Mouse (Mus musculus): ENCODE data around the gene Tsc1. TPM values are rescaled to one million over a fixed set of nuclear protein-coding genes. Genes with fewer than 3 reads are reported as not detected.
A peak's percentile ranks its signal among the peaks of the same experiment; 100 is the strongest.

Gene Tsc1
- total and polyA plus RNA-seq, 2 experiments from 2014 or later = 20.0 to 42.3 TPM

DNA sequence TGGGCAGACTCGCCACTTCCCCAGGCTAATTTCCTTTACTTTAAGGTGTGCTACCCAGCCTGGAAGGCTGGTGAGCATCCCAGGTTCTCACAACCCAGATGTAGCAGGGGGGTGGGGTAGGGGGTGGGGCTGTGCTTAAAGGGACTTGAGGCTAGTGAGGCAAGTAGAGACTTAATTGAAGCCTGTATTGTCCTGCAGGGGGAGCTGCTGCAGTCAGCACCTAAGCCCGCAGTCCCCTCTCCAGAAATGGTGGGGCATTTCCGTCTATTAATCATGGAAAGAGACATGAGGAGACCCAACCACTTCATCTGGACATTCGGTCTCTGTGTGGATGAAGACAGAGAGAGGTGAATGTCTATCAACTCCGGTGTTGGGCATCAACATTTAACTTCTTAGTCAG, 24.7 kb upstream of the Tsc1 start:
- no peaks in the 10 kb centered on the region for H3K4me1 ChIP-seq (ENCODE audit: insufficient read depth, low read length)
- H3K9me3 ChIP-seq (ENCODE audit: low read length) = no peaks in the 10 kb centered on the region
- ATAC-seq = no peak
- H3K4me3 ChIP-seq (ENCODE audit: low read length) = no peak overlapping the region
- H3K36me3 ChIP-seq (ENCODE audit: insufficient read depth, low read length) = no peaks in the 10 kb centered on the region
- H3K4me2 ChIP-seq (ENCODE audit: low read depth, low read length) = no peak overlapping the region
- 33% methylated on average over 5 of the region's 5 CpGs for WGBS
- peaks cover 8% of the 10 kb centered on the region for H3K27me3 ChIP-seq (ENCODE audit: insufficient read depth, low read length)
- TF ChIP-seq CTCF (IDR thresholded peaks at IDR 0.05; ENCODE audit: low read depth) = peak; percentile 37
- no peak overlapping the region for H3K9ac ChIP-seq (replicated peaks; ENCODE audit: low read length)
- no peak overlapping the region for H3K27ac ChIP-seq
- no peak for DNase-seq (ENCODE audit: low spot score)

DNA sequence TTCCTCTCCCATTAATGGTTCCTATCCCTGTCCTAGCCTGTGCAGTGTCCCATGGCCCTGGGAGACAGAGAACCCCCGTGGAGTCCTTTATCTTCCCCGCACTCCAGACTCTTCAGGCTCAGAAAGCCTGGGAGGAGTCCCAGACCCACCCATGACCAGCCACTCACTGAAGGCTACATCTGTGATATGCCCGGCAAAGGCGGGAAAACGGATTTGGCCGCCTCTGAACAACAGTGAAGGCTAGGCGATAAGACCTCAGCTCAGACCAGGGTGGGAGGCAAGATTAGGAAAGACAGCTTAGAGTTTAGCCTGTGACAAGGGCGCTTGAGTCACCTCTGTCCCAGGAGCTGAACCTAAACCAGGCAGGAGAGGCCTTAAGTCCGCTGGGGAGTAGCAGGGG, 24.2 kb upstream of the Tsc1 start:
- peaks cover 8% of the 10 kb centered on the region for H3K27me3 ChIP-seq (ENCODE audit: insufficient read depth, low read length)
- 80% methylated on average over 9 of the region's 9 CpGs for WGBS
- no peak for TF ChIP-seq CTCF (IDR thresholded peaks at IDR 0.05; ENCODE audit: low read depth)
- no peaks in the 10 kb centered on the region for H3K4me1 ChIP-seq (ENCODE audit: insufficient read depth, low read length)
- no peak for ATAC-seq
- H3K36me3 ChIP-seq (ENCODE audit: insufficient read depth, low read length) = no peaks in the 10 kb centered on the region
- DNase-seq (ENCODE audit: low spot score) = no peak
- no peaks in the 10 kb centered on the region for H3K9me3 ChIP-seq (ENCODE audit: low read length)
- no peak overlapping the region for H3K4me2 ChIP-seq (ENCODE audit: low read depth, low read length)
- H3K27ac ChIP-seq = no peak overlapping the region
- no peak overlapping the region for H3K9ac ChIP-seq (replicated peaks; ENCODE audit: low read length)
- H3K4me3 ChIP-seq (ENCODE audit: low read length) = no peak overlapping the region

DNA sequence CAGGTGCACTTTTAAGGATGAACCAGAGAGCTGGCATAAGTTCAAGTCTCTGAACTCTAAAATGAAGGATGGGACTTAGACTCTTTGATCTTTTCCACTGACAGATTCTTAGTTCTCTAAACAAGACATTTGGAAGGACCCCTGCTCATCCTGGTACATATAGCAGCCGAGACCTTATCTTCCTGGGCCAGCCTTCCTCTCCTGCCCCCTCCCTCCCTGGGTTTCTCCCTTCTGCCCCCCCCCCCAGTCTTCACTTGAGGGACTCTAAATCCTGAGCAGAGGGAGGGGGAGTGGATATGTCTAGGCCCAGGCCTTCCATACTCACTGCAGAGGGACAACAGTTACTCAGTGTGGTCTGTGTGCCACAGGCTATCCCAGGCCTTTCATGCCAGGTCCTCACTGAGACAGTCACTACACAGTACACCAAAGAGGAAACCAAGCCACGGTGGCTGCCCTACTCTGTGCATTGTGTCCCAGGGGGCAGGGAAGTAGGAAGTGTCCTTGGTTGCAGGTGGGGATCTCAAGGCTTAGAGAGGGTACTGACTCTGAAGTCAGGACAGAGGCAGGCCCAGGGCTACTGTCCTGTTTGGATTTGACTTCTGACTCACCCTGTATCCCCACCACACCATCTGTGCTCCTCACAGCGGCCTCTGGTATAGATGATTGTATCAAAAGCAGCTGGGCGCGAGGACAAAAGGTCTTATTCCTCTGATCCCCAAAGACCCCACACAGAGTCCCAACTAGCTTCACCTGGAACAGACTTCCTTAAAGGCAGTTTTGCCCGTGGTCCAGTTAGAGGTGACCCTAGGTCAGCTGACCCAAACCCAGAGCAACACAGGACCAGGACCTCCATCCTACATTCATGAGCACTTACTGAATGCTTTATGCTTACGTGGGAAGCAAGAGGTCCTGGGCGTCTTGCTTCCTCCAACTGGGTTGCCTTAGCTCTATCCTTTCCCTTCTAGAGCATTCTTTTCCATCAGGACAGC, 23.2 kb upstream of the Tsc1 start:
- H3K4me1 ChIP-seq (ENCODE audit: insufficient read depth, low read length) = no peaks in the 10 kb centered on the region
- DNase-seq (ENCODE audit: low spot score) (no peak), ATAC-seq (no peak)
- H3K4me2 ChIP-seq (ENCODE audit: low read depth, low read length) = no peak overlapping the region
- no peak overlapping the region for H3K4me3 ChIP-seq (ENCODE audit: low read length)
- H3K9me3 ChIP-seq (ENCODE audit: low read length) = no peaks in the 10 kb centered on the region
- no peak for TF ChIP-seq CTCF (IDR thresholded peaks at IDR 0.05; ENCODE audit: low read depth)
- no peak overlapping the region for H3K27ac ChIP-seq
- peaks cover 15% of the 10 kb centered on the region for H3K27me3 ChIP-seq (ENCODE audit: insufficient read depth, low read length)
- H3K36me3 ChIP-seq (ENCODE audit: insufficient read depth, low read length) = no peaks in the 10 kb centered on the region
- H3K9ac ChIP-seq (replicated peaks; ENCODE audit: low read length) = no peak overlapping the region
- 80% methylated on average over 8 of the region's 8 CpGs for WGBS

DNA sequence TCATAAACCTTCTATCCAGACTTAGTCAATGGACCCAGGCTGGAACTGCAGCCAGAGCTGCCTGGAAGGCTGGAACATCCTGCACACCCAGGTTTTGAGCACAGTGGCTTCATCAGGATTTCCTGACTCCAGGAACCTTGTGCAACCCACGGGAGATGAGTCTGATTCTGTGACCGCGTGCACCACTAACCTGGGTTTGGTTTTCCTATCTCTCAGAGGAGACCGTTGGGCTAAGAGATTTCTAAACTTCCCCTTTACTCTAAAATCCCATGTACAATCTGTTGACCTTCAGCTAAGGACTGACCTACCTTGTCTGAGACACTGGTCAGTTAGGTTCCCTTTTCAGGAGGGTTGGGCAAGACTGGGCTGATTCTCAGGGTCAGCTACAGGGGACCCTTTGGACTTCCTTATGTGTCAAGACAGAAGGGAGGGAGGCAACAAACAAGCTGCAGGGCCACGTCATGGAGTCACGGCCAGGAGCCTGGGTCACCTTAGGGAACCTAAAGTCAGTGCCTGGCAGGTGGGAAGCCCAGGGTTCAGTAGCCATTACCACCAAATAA, 22.2 kb upstream of the Tsc1 start:
- no peaks in the 10 kb centered on the region for H3K4me1 ChIP-seq (ENCODE audit: insufficient read depth, low read length)
- no peak overlapping the region for H3K4me2 ChIP-seq (ENCODE audit: low read depth, low read length)
- no peaks in the 10 kb centered on the region for H3K9me3 ChIP-seq (ENCODE audit: low read length)
- H3K36me3 ChIP-seq (ENCODE audit: insufficient read depth, low read length) = no peaks in the 10 kb centered on the region
- no peak overlapping the region for H3K27ac ChIP-seq
- H3K9ac ChIP-seq (replicated peaks; ENCODE audit: low read length) = no peak overlapping the region
- 84% methylated on average over 6 of the region's 6 CpGs for WGBS
- H3K27me3 ChIP-seq (ENCODE audit: insufficient read depth, low read length) = peaks cover 15% of the 10 kb centered on the region
- no peak overlapping the region for H3K4me3 ChIP-seq (ENCODE audit: low read length)
- DNase-seq (ENCODE audit: low spot score) (no peak), ATAC-seq (no peak)
- TF ChIP-seq CTCF (IDR thresholded peaks at IDR 0.05; ENCODE audit: low read depth) = no peak

DNA sequence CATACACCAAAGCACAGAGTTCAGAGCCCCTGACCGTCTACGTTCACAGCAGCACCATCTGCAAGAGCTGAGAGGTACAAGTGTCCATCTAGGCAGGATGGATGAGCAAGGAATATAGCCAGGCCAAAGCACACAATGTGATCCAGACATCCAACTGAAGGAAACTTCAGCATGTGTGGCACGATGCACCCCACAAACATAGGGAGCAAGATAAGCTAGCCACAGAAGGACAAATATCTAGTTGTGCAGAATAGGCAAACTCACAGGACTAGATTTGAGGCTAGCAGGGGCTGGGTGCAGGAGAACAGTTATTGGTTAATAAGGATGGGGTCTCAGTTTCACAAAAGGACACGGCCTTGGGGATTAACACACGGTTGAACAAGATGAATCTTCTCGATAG, 21.7 kb upstream of the Tsc1 start:
- Histone ChIP-seq H3K27ac (no peak overlapping the region), H3K4me2 (ENCODE audit: low read depth, low read length) (no peak overlapping the region), H3K36me3 (ENCODE audit: insufficient read depth, low read length) (no peaks in the 10 kb centered on the region), H3K4me3 (ENCODE audit: low read length) (no peak overlapping the region), H3K9me3 (ENCODE audit: low read length) (no peaks in the 10 kb centered on the region), H3K9ac (replicated peaks; ENCODE audit: low read length) (no peak overlapping the region), H3K4me1 (ENCODE audit: insufficient read depth, low read length) (no peaks in the 10 kb centered on the region), H3K27me3 (ENCODE audit: insufficient read depth, low read length) (peaks cover 15% of the 10 kb centered on the region)
- no peak for ATAC-seq
- no peak for TF ChIP-seq CTCF (IDR thresholded peaks at IDR 0.05; ENCODE audit: low read depth)
- WGBS = 85% methylated on average over 6 of the region's 6 CpGs
- no peak for DNase-seq (ENCODE audit: low spot score)

DNA sequence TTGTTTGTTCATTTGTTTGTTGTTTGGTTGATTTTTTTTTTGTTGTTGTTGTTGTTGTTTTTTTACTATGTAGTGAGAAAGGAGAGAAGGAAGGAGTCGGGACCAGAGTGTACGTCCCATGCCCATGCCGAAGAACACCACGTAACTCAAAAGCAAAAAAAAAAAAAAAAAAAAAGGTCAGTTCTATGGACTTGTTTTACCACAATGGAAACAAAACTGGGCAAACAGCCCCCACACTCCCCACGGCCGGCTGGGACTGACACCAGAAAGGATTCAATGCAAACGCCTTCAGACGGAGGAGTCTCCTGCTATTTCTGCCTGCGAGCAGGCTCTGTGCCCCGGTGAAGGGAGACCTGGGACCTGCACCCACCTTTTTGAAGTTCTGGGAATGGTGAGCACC, 20.5 kb upstream of the Tsc1 start:
- DNase-seq (ENCODE audit: low spot score) (no peak), ATAC-seq (no peak)
- no peak overlapping the region for H3K27ac ChIP-seq
- H3K9ac ChIP-seq (replicated peaks; ENCODE audit: low read length) = no peak overlapping the region
- no peak overlapping the region for H3K4me2 ChIP-seq (ENCODE audit: low read depth, low read length)
- WGBS = 60% methylated on average over 10 of the region's 10 CpGs
- H3K4me1 ChIP-seq (ENCODE audit: insufficient read depth, low read length) = no peaks in the 10 kb centered on the region
- no peak for TF ChIP-seq CTCF (IDR thresholded peaks at IDR 0.05; ENCODE audit: low read depth)
- H3K4me3 ChIP-seq (ENCODE audit: low read length) = no peak overlapping the region
- H3K9me3 ChIP-seq (ENCODE audit: low read length) = no peaks in the 10 kb centered on the region
- peaks cover 15% of the 10 kb centered on the region for H3K27me3 ChIP-seq (ENCODE audit: insufficient read depth, low read length)
- no peaks in the 10 kb centered on the region for H3K36me3 ChIP-seq (ENCODE audit: insufficient read depth, low read length)

DNA sequence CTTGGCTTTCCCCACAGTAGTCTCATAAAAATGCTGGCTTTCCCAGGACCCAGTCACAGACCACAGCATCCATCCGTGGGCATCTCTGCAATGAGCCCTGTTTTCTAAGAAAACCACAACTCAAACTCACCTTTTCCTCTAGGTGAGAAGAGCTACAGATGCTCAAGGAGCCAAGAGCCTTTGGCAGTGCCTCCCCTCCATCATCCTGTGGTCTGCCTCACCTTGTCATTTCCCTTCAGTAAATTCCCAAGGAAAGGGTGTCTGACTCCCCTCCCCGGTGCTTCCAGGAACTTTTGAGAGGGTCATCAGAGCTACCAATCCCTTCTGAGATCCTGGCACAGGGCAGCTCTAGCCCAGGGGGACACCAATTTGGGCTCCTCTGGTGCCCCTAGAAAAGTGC, 19.9 kb upstream of the Tsc1 start:
- H3K4me1 ChIP-seq (ENCODE audit: insufficient read depth, low read length) = no peaks in the 10 kb centered on the region
- no peak overlapping the region for H3K4me3 ChIP-seq (ENCODE audit: low read length)
- DNase-seq (ENCODE audit: low spot score) = no peak
- H3K9ac ChIP-seq (replicated peaks; ENCODE audit: low read length) = no peak overlapping the region
- H3K27ac ChIP-seq = no peak overlapping the region
- WGBS = 20% methylated on average over 2 of the region's 2 CpGs
- no peaks in the 10 kb centered on the region for H3K36me3 ChIP-seq (ENCODE audit: insufficient read depth, low read length)
- no peaks in the 10 kb centered on the region for H3K9me3 ChIP-seq (ENCODE audit: low read length)
- peaks cover 15% of the 10 kb centered on the region for H3K27me3 ChIP-seq (ENCODE audit: insufficient read depth, low read length)
- no peak overlapping the region for H3K4me2 ChIP-seq (ENCODE audit: low read depth, low read length)
- no peak for ATAC-seq
- TF ChIP-seq CTCF (IDR thresholded peaks at IDR 0.05; ENCODE audit: low read depth) = no peak
